In the genomic region with DNA sequence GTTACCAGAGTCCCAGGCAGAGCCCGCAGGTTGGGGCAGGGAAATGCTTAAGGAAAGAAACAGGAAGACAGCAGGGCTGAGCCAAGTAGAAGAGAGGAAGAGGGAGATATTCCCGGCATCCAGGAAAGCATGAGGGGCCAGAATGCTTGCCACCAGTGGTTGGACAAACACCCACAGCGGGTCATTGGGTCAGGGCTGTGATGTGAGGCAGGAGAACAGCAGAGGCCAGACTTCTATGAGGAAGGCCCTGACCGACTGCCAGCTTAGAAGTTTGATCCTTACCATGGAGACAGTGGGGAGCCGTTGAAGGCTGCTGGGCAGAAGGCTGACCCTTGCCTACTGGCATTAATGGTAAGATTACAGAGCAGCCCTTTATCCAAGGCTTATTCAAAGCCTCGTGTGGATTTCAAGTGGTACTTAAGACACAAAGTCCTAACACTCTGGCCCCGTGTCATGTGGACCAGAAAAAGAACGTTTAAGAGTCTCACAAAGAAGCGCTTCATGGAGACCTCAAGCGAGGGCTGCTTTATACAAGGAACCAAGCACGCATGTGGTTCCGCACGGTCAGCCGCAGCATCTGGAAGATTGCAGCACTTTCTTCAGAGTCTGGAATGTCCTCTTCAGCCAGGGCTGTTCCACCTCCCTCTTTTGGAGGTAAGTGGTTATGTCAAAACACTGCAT, we compare ENCODE assay signal across 8 mouse cellular contexts. TPM values are rescaled to one million over a fixed set of nuclear protein-coding genes. Genes with fewer than 3 reads are reported as not detected.
A peak's percentile ranks its signal among the peaks of the same experiment; 100 is the strongest.
DNase-seq lines count a peak whose midpoint lies in the region; ATAC-seq lines count a peak whose summit lies in the region.

No protein-coding gene starts in this region.

- H3K27ac ChIP-seq in forebrain, embryonic 14.5 days (ENCODE audit: low read depth, low read length): no peak overlapping the region
- H3K27ac ChIP-seq in forebrain, embryonic 11.5 days (ENCODE audit: low read depth, low read length): no peak overlapping the region
- H3K27ac ChIP-seq in liver, embryonic 11.5 days (ENCODE audit: low read depth, low read length): no peak overlapping the region
- peak overlapping the region; percentile 12; the same call in 1 of the 2 replicates for H3K27ac ChIP-seq in limb, embryonic 11.5 days (replicated peaks; ENCODE audit: low read depth, low read length)
- peak overlapping the region; percentile 23; the same call in 1 of the 2 replicates for H3K27ac ChIP-seq in neural tube, embryonic 13.5 days (replicated peaks)

- DNase-seq in forebrain, embryonic 14.5 days (ENCODE audit: low spot score): peak; percentile 24
- no peak for DNase-seq in forebrain, embryonic 11.5 days (ENCODE audit: low spot score)
- peak; percentile 11 for DNase-seq in liver
- DNase-seq in liver, embryonic 11.5 days (ENCODE audit: low spot score): no peak
- no peak for DNase-seq in limb, embryonic 11.5 days (ENCODE audit: low spot score)
- no peak for DNase-seq in urinary bladder, postnatal 14 days (ENCODE audit: low spot score)
- DNase-seq in layer of hippocampus, postnatal 25 days (ENCODE audit: extremely low spot score in 1 of 2, low spot score in 1 of 2): no peak

- peaks cover 12% of the 10 kb centered on the region for H3K4me1 ChIP-seq in forebrain, embryonic 14.5 days (ENCODE audit: control insufficient read depth, insufficient read depth, low read length)
- H3K4me1 ChIP-seq in forebrain, embryonic 11.5 days (replicated peaks; ENCODE audit: control insufficient read depth, insufficient read depth, low read length): peaks cover 28% of the 10 kb centered on the region
- peaks cover 44% of the 10 kb centered on the region for H3K4me1 ChIP-seq in liver, embryonic 11.5 days (replicated peaks; ENCODE audit: control insufficient read depth, insufficient read depth, low read length)
- H3K4me1 ChIP-seq in limb, embryonic 11.5 days (ENCODE audit: control insufficient read depth, insufficient read depth, low read length): peaks cover 26% of the 10 kb centered on the region
- peaks cover 83% of the 10 kb centered on the region for H3K4me1 ChIP-seq in neural tube, embryonic 13.5 days (replicated peaks)

- no peak overlapping the region for H3K4me3 ChIP-seq in forebrain, embryonic 14.5 days (ENCODE audit: low read depth, low read length)
- H3K4me3 ChIP-seq in forebrain, embryonic 11.5 days (ENCODE audit: low read depth, low read length): no peak overlapping the region
- no peak overlapping the region for H3K4me3 ChIP-seq in liver, embryonic 11.5 days (ENCODE audit: low read depth, low read length)
- H3K4me3 ChIP-seq in limb, embryonic 11.5 days (ENCODE audit: low read depth, low read length): no peak overlapping the region
- H3K4me3 ChIP-seq in neural tube, embryonic 13.5 days: no peak overlapping the region

- H3K4me2 ChIP-seq in forebrain, embryonic 14.5 days (ENCODE audit: low read length): no peak overlapping the region
- H3K4me2 ChIP-seq in forebrain, embryonic 11.5 days (ENCODE audit: low read depth, low read length, severe bottlenecking): no peak overlapping the region; the same call in 1 of the 2 replicates
- no peak overlapping the region for H3K4me2 ChIP-seq in liver, embryonic 11.5 days
- 0 out of 2 replicates have a peak overlapping the region, but pooled peaks have one; percentile 7 for H3K4me2 ChIP-seq in limb, embryonic 11.5 days (ENCODE audit: low read depth, severe bottlenecking)
- no peak overlapping the region for H3K4me2 ChIP-seq in neural tube, embryonic 13.5 days

- no peak for ATAC-seq in forebrain, embryonic 14.5 days
- ATAC-seq in forebrain, embryonic 11.5 days (replicated peaks; ENCODE audit: low FRiP score): no peak
- ATAC-seq in liver, embryonic 11.5 days (replicated peaks; ENCODE audit: low FRiP score): no peak
- ATAC-seq in limb, embryonic 11.5 days (ENCODE audit: insufficient number of reproducible peaks, low FRiP score, low TSS enrichment, low read depth): no peak
- ATAC-seq in neural tube, embryonic 13.5 days (ENCODE audit: low read depth): no peak

- H3K9me3 ChIP-seq in forebrain, embryonic 14.5 days (replicated peaks; ENCODE audit: control insufficient read depth, low read length): no peaks in the 10 kb centered on the region
- no peaks in the 10 kb centered on the region for H3K9me3 ChIP-seq in forebrain, embryonic 11.5 days (ENCODE audit: control insufficient read depth, low read length)
- H3K9me3 ChIP-seq in liver, embryonic 11.5 days (ENCODE audit: control insufficient read depth, low read length): no peaks in the 10 kb centered on the region
- no peaks in the 10 kb centered on the region for H3K9me3 ChIP-seq in limb, embryonic 11.5 days (ENCODE audit: control insufficient read depth, low read length)
- H3K9me3 ChIP-seq in neural tube, embryonic 13.5 days: no peaks in the 10 kb centered on the region

- WGBS in forebrain, embryonic 14.5 days: 58% methylated on average over 14 of the region's 14 CpGs
- WGBS in forebrain, embryonic 11.5 days: 44% methylated on average over 14 of the region's 14 CpGs
- 70% methylated on average over 14 of the region's 14 CpGs for WGBS in liver, embryonic 11.5 days
- 62% methylated on average over 14 of the region's 14 CpGs for WGBS in limb, embryonic 11.5 days
- WGBS in neural tube, embryonic 13.5 days: 52% methylated on average over 14 of the region's 14 CpGs

- H3K36me3 ChIP-seq in forebrain, embryonic 14.5 days (ENCODE audit: control insufficient read depth, insufficient read depth, low read length): no peaks in the 10 kb centered on the region
- H3K36me3 ChIP-seq in forebrain, embryonic 11.5 days (ENCODE audit: control insufficient read depth, insufficient read depth, low read length): no peaks in the 10 kb centered on the region; the same call in 1 of the 2 replicates
- H3K36me3 ChIP-seq in liver, embryonic 11.5 days (ENCODE audit: control insufficient read depth, insufficient read depth, low read length): peaks cover 3% of the 10 kb centered on the region; the same call in 1 of the 2 replicates
- no peaks in the 10 kb centered on the region for H3K36me3 ChIP-seq in limb, embryonic 11.5 days (ENCODE audit: control insufficient read depth, insufficient read depth, low read length)
- no peaks in the 10 kb centered on the region for H3K36me3 ChIP-seq in neural tube, embryonic 13.5 days

- H3K9ac ChIP-seq in forebrain, embryonic 14.5 days (ENCODE audit: low read length): no peak overlapping the region
- no peak overlapping the region for H3K9ac ChIP-seq in forebrain, embryonic 11.5 days (ENCODE audit: low read length)
- H3K9ac ChIP-seq in liver, embryonic 11.5 days (ENCODE audit: low read depth, low read length): no peak overlapping the region
- peak overlapping the region; percentile 22; the same call in 1 of the 2 replicates for H3K9ac ChIP-seq in limb, embryonic 11.5 days (ENCODE audit: low read length)
- no peak overlapping the region for H3K9ac ChIP-seq in neural tube, embryonic 13.5 days

- H3K27me3 ChIP-seq in forebrain, embryonic 14.5 days (replicated peaks; ENCODE audit: control insufficient read depth, insufficient read depth, low read length): no peaks in the 10 kb centered on the region
- H3K27me3 ChIP-seq in forebrain, embryonic 11.5 days (ENCODE audit: control insufficient read depth, insufficient read depth, low read length): no peaks in the 10 kb centered on the region
- H3K27me3 ChIP-seq in liver, embryonic 11.5 days (replicated peaks; ENCODE audit: control insufficient read depth, insufficient read depth, low read length): no peaks in the 10 kb centered on the region
- H3K27me3 ChIP-seq in limb, embryonic 11.5 days (ENCODE audit: control insufficient read depth, insufficient read depth, low read length): no peaks in the 10 kb centered on the region
- no peaks in the 10 kb centered on the region for H3K27me3 ChIP-seq in neural tube, embryonic 13.5 days

RNA-seq across cellular contexts. Expression of gene Elmsan1, which starts 4.0 kb away (rescaled TPM):
- polyA plus RNA-seq in forebrain, embryonic 14.5 days (2014; fragmentation: Nextera tagmentation; extraction: Ambion mirVana): 3.2 and 3.4 TPM in 2 replicates
- 7.6 and 9.6 TPM in 2 replicates for polyA plus RNA-seq in forebrain, embryonic 11.5 days (2014; fragmentation: Nextera tagmentation; extraction: Ambion mirVana)
- polyA plus RNA-seq in liver, embryonic 11.5 days (2014; fragmentation: Nextera tagmentation; extraction: Ambion mirVana): 12.6 and 13.4 TPM in 2 replicates
- polyA plus RNA-seq in limb, embryonic 11.5 days (2014; fragmentation: Nextera tagmentation; extraction: Ambion mirVana): 6.1 and 6.6 TPM in 2 replicates
- 4.9 TPM in 2 replicates for polyA plus RNA-seq in neural tube, embryonic 13.5 days (2015; fragmentation: Nextera tagmentation; extraction: Ambion mirVana)
- total RNA-seq in layer of hippocampus, postnatal 25 days (2021): 10 to 100 TPM; 21.0 to 21.7 TPM

Comparison
In these comparisons a context has a peak if more than half of its experiments do, and no peak if none do; other contexts are left out.
1. DNase-seq: peak in forebrain, embryonic 14.5 days (single experiment) and liver (single experiment); none in forebrain, embryonic 11.5 days (single experiment), liver, embryonic 11.5 days (single experiment), limb, embryonic 11.5 days (single experiment), urinary bladder, postnatal 14 days (single experiment) and layer of hippocampus, postnatal 25 days (0 of 2).
2. H3K27ac ChIP-seq: peak in limb, embryonic 11.5 days (single experiment) and neural tube, embryonic 13.5 days (single experiment); none in forebrain, embryonic 14.5 days (single experiment), forebrain, embryonic 11.5 days (single experiment) and liver, embryonic 11.5 days (single experiment).